Mouse (Mus musculus) inflammation-experienced regulatory T-cells, adult 6 months (primary cell): ENCODE data around the gene Cacna1g. TPM values are rescaled to one million over a fixed set of nuclear protein-coding genes. Genes with fewer than 3 reads are reported as not detected.
"Not testable (repeated sequence)": the region's sequence is repeated elsewhere in the genome, so short reads cannot be mapped to it uniquely, and the experiment has no call there.

Source experiments
- ATAC-seq: one replicate; pipeline ENCODE4 v1.8.0; 2017
- polyA plus RNA-seq, 3 experiments: library from polyadenylated mRNA; unstranded; fragments of 100-300 nt; shearing (Covaris generic); gene quantifications; one replicate each; pipeline ENCODE4 v1.2.1; 2017

The Cacna1g gene
- polyA plus RNA-seq, 3 experiments from 2014 or later, result not detected

GRCm38 (mm10) chr11:94402731-94403130, 71.3 kb downstream of the Cacna1g start:
- ATAC-seq, result no peak

DNA sequence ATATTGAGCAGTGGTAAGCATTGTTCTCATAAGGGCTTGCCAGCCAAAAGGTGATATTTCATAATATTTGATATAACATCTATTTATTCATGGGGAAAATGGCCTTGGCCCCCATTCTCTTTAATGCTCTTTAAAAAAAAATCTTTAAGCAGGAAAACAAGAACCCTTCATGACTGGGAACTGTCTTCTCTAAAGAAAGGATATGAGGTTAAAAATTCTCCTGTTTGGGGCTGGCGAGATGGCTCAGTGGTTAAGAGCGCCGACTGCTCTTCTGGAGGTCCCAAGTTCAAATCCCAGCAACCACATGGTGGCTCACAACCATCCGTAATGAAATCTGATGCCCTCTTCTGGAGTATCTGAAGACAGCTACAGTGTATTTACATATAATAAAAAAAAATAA, 72.0 kb downstream of the Cacna1g start:
- ATAC-seq, result not testable (repeated sequence)

- no peak for ATAC-seq
Measured at GRCm38 (mm10) chr11:94400996-94401395, 73.0 kb downstream of the Cacna1g start.

- no peak for ATAC-seq
Measured at GRCm38 (mm10) chr11:94394107-94394506, 79.9 kb downstream of the Cacna1g start.

GRCm38 (mm10) chr11:94393490-94393889, 80.5 kb downstream of the Cacna1g start:
- ATAC-seq, result not testable (repeated sequence)

GRCm38 (mm10) chr11:94392672-94393109, 81.3 kb downstream of the Cacna1g start, which contains the start of gene Abcc3:
TSS of gene Abcc3 (minus strand) at chr11:94392997.
- ATAC-seq, result peak; percentile 85

- ATAC-seq, result no peak
Measured at GRCm38 (mm10) chr11:94391661-94392060, 82.3 kb downstream of the Cacna1g start.

- no peak for ATAC-seq
Measured at GRCm38 (mm10) chr11:94390825-94391224, 83.2 kb downstream of the Cacna1g start.

GRCm38 (mm10) chr11:94389724-94390396, 84.1 kb downstream of the Cacna1g start:
- no peak for ATAC-seq

GRCm38 (mm10) chr11:94389021-94389420, 85.0 kb downstream of the Cacna1g start:
- no peak for ATAC-seq

DNA sequence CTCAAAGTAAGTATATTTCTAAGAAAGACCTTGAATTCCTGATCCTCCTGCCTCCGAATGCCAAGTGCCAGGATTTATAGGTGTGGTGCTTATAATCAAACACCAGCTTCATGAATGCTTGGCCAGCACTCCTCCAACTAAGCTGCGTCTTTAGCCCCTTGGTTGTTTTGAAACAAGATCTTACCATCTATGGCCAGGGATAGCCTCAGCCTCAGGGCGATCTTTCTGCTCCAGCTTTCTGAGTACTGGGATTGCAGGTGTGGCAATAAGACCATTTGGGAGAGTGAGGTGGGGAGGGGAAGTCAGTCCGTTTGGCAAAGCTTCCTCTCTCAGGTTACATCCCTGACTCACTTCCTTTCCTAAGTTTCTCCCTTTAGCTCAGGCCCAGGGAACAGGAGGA, 86.2 kb downstream of the Cacna1g start:
- no peak for ATAC-seq

DNA sequence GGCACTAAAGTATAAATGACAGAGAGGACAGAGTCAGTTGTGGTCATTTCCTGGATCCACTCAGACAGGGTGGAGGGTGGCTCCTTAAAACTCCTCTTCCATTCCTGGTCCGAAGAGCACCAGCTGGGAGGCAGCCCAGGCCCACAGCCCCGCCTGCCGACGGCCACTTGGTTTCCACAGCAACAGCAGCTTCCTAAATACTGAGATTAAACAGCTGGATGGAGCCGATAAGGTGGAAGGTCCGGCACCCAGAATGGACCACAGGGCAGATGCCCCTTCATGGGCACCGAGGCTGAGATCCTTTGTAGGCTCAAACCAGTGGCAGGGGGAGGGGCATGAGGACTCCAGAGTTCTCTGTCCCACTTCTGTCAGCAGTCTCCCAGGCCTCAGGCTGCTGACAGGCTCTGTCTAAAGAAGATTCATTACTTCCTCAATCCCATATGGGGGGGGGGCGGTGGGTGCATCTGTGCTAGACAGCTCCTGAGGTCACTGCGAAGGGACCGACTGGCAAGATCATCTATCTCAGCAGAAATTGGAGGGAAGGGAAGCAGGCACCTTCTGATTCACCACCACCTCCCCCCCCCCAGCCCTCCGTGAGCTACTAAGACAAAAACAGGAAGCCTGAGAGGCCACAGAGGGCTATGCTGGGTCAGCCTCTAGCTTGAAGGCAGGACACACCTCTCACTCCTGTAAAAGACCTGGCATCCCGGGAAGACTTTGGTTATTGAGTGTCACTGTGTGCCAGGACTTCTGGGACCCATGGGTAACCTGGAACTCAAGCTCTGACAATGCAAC, 87.8 kb downstream of the Cacna1g start:
- peak; percentile 78 for ATAC-seq

GRCm38 (mm10) chr11:94379736-94380135, 94.3 kb downstream of the Cacna1g start:
- ATAC-seq, result no peak

DNA sequence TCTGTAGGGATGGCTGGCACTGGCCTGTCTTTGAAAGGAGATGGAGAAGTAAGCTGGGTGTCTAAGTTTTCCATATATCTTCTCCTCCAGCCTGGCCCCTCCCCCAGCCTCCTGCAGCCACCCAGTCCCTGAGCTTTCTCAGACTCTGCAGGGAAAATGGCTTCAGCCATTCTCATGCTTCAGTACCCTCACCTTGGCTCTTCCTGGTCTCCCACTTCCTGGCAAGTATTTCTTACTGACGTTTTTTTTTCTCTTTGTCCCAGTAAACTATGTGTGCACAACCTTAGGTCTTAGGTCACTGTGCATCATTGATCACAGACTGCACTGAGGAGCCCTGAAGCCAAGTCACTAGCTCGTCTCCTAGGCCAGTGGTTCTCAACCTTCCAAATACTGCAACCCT, 94.9 kb downstream of the Cacna1g start:
- no peak for ATAC-seq

DNA sequence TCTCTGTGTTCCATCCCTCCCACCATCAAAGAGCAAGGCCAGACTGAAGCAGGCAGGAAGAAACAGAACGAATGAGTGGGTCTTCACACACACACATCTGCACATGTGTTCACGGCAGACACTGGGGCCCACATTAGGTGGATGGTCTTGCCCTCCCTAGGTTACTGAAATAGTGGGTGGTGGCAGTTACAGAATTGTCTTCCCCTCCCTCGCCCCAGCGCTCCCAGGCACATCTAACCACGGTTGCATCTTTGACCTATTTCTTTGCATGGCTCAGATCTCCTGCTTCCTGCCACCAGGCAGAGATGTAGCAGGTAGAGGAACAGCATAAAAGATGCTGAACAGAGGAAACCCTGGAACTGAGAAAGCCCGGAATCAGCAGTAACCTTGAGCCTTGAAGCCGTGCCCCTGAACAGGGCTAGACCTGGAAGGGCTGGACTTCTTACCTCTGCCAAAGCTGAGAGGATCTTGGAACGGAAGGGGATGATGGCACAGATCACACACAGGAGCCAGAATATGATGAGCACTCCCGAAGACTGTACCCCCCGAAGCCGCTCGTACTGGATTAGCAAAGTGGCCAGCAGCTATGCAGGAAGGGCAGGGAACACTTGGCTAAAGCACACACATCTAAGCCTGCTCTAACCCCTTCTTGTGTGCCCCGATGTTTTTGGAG, 99.6 kb downstream of the Cacna1g start:
- peak; percentile 39 for ATAC-seq

- peak; percentile 51 for ATAC-seq
Measured at GRCm38 (mm10) chr11:94370809-94371208, 103.2 kb downstream of the Cacna1g start.

DNA sequence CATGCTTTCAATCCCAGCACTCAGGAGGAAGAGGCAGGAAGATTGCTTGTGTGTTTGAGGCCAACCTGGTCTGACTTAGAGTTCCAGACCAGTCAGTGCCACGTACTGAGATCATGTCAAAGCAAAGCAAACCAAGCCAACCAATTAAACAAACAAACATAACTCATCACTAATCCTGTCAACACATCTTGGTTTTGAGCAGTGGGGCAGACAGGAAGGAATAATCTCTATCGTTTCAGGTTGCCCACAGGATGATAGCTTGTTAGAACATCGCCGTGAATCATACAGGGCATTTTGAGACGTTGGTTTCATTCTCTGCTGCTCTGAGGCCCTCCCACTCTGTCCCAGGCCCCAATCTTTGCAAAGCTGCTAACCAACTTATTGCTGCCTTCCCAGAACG, 104.0 kb downstream of the Cacna1g start:
- peak; percentile 64 for ATAC-seq

DNA sequence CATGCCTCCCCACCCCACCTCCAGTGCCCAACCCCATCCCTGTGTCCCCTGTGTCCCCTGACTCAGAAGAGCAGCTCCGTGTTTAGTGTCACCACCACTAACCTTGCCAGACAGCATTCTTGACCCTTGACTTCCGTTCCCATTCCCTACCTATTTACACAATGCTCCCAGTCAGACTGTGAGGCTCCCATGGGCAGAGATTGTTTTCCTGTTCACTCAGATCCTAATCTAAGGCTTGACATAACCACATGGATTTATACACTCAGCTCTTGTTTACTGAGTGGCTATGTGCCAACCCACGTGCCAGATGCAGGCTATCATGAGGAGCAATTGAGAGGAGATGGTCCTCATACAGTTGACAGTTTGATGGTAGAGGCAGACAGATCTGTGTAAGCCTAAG, 108.7 kb downstream of the Cacna1g start:
- no peak for ATAC-seq

DNA sequence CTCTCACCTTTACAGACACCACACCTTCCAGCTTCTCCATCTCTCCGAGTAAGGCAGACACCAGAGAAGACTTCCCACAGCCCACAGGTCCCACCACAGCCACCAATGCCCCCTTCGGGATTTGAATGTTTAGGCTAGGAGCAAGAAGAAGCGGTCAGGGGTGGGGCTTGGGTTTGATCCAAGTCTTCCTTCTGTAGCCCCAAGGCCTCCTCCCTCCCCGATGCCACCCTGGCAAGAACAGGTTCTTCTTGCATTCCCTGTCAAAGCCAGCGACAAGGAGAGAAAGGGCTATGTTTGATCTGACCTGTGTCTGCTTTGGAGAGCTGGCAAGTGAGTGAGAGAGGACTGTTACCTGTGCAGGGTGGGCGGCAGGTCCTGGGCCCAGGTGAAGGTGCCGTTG, 110.3 kb downstream of the Cacna1g start:
- no peak for ATAC-seq

- ATAC-seq, result no peak
Measured at GRCm38 (mm10) chr11:94362101-94362500, 111.9 kb downstream of the Cacna1g start.

DNA sequence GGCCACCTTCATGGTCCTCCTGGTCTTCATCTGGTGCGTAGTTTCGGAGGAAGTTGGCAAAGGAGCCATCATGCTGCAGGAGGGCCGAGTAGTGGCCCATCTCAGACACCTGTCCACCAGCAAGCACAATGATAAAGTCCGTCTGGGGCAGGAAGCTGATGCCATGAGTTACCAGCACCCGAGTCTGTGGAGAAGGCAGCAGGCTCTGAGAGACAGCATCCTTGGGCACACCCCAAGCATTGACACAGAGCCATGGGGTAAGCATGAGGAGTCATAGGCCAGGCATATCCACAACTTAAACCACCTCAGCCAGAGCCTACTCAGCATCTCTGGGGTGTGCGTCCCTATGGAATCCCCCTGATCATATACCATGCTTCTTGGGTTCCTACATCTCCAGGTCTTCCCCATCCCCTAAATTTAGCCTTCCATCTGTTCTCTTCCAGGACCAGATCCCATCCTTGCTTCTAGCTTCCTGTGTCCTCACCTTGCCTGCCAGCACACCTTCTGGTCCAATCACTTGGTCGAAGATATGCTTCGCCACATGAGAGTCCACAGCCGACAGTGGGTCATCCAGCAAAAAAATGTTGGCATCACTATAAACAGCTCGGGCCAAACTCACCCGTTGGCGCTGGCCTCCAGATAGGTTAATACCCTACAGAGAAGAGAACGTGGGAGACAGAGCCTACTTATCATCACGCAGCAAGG, 112.7 kb downstream of the Cacna1g start:
- ATAC-seq, result no peak

DNA sequence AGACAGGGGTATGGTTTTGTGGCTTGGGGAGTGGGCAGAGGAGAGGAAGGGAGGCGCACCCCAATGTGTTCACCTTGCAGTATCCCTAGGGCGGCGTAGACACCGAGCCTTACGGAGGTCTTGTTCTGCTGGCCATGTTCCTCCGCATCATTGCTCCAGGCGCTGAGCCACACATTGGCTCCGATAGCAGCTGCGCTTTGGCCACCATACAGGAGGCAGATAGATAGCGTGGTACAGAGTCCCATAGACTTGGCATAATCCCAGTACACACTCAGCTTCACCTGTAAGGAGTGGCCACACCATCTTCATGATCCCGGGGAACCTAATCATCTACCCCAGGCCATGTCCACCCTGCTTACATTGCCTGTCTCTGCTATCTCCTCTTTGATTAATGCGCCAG, 114.8 kb downstream of the Cacna1g start:
- ATAC-seq, result no peak
